Mouse (Mus musculus) urinary bladder, adult 18-20 months (tissue): ENCODE data around the gene Ugt1a10.
"Not testable (repeated sequence)": the region's sequence is repeated elsewhere in the genome, so short reads cannot be mapped to it uniquely, and the experiment has no call there.

Source experiments
- DNase-seq, 2 experiments: peaks; one replicate each; pipeline ENCODE4 v3.0.0; 2022; ENCODE audit warnings: low spot score in 2 of 2, mixed read lengths in 2 of 2

Ugt1a10 gene

GRCm38 (mm10) chr1:88138145-88138544 lies 83.0 kb downstream of the Ugt1a10 start:
- no peak for DNase-seq

- not testable (repeated sequence) for DNase-seq
Measured at GRCm38 (mm10) chr1:88140492-88140891, 85.3 kb downstream of the Ugt1a10 start.

DNA sequence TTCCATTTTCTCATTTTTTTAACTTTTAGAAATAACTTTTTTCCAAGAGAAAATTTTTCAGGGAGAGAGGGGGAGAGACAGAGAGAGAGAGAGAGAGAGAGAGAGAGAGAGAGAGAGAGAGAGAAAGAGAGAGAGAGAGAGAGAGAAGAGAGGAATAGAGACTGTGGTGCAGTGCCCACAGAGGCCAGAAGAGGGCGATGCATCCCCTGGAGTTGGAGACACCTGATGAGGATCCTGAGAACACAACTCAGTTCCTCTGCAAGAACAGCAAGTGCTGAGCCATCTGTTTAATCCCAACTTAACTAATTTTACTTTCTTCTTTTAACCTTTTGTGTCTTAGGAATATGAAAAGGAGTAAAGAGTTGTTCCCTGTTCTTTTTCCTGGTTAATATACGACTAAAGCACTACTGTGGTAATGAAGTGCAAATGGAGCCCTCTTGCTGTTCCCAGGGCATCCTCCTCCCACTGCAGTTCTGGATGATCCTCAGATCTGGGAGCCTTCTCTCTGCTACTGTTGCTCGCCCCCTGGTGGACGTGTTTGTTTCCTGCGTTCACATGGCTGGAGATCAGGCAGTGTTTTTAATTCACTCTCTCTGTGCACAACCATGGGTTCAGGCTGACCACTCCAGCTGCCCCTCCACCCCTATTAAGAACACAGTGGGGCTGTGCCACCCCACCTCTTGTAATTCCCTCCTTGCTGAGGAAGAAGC lies 88.9 kb downstream of the Ugt1a10 start:
- peak in 1 of 2 experiments; percentile 38 for DNase-seq

- DNase-seq = not testable (repeated sequence)
Measured at GRCm38 (mm10) chr1:88145278-88145677, 90.1 kb downstream of the Ugt1a10 start.

DNA sequence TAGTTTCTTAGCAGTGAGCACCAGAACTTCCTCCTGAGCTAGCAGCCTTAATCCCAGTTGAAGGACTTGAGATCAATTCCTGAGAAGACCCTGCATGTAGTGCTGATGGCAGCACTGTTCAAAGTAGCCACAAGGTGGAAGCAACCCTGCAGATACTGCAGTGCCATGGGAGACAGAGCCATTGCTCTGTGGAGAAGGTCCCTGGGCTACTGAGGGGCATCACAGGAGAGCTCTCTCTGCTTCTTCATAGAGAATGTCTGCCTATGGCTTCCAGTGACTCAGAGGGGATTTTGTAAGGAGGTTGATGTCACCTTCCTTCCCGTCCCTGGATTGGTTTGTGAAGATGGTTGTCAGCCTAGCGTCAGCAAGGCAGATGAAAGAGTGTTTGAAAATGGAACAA lies 94.9 kb downstream of the Ugt1a10 start:
- not testable (repeated sequence) for DNase-seq

DNA sequence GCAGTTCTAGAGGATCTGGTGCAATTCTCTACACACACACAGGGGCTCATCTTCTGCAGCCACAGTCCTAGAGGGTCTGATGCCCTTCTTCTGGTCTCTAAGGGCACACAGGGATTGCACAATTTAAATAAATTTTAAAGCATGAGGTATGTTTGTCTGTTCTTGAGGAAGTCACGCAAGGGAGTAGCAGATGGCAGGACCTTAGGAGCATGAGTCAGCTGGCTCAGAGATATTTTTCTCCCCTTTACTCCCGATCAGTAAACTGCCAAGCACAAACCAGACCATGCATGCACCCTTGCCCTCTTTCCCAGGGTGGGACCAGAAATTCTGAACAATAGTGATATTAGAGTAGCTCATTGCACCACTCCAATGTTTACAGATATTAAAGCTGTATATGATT lies 103.2 kb downstream of the Ugt1a10 start:
- peak in 1 of 2 experiments; percentile 68 for DNase-seq

DNA sequence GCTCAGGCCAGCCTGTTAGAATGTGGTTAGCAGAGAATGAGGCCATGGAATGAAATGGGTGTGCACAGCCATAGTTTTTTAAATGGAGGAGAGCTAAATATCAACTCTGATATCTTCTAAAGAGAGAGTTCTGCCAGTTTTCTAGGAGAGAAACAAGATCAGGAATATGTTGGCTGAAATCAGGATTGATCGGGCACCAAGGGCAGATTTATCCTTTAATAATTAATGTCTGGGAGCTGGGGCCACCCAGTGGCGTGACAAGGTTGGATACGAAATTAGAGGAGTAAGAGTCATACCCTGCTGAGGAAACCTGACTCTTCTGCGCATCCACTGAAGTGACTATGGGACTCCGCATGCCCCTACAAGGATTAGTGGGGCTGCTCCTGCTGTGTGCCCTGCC lies 110.5 kb downstream of the Ugt1a10 start, which contains the start of gene Ugt1a5:
Gene Ugt1a5 (plus strand): TSS at position 302 of the 400 bp plus-strand sequence.
- DNase-seq = no peak

- DNase-seq = not testable (repeated sequence)
Measured at GRCm38 (mm10) chr1:88172190-88172589, 117.0 kb downstream of the Ugt1a10 start.

DNA sequence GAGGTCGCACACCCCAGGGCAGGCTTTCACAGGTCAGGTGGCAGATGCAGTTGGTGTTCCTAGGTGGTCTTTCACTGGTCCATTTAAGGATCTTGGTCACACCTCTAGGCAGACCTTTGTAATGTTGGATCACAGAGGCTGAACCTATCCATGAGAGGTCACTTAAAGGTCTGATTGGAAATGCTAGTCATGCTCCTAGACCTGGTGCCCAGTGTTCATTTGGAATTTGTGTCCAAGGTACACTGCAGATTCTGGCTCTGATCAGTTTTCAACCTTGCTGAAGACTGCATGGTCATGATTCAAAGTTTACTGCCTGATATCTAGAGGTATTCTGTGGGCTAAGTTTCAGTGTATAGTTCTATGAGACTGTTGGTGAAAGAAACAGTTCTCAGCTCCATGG lies 124.5 kb downstream of the Ugt1a10 start:
- DNase-seq = no peak

- DNase-seq = no peak
Measured at GRCm38 (mm10) chr1:88186325-88186935, 131.2 kb downstream of the Ugt1a10 start.

- DNase-seq = no peak
Measured at GRCm38 (mm10) chr1:88192136-88192535, 136.9 kb downstream of the Ugt1a10 start.

DNA sequence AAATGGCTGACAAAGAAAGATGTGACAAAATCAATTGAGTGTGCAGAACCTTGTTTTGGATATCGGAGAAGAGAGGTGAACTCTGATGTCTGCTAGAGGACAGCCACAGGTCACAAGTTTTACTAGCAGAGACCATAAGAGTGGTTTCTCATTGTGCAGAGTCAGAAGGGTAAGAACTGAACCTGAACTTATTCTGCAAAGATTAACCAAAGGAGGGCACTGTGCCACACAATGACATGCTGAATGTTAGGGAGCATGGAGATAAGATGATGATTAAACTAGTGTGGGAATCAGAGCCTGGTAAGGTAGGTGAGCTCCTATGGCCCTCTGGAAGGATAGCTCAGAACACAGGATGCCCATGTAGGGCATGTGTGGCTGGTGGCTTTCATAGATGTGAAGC lies 140.5 kb downstream of the Ugt1a10 start:
- DNase-seq = no peak

GRCm38 (mm10) chr1:88197443-88197842 lies 142.3 kb downstream of the Ugt1a10 start:
- no peak for DNase-seq

- DNase-seq = no peak
Measured at GRCm38 (mm10) chr1:88199996-88200395, 144.8 kb downstream of the Ugt1a10 start.

DNA sequence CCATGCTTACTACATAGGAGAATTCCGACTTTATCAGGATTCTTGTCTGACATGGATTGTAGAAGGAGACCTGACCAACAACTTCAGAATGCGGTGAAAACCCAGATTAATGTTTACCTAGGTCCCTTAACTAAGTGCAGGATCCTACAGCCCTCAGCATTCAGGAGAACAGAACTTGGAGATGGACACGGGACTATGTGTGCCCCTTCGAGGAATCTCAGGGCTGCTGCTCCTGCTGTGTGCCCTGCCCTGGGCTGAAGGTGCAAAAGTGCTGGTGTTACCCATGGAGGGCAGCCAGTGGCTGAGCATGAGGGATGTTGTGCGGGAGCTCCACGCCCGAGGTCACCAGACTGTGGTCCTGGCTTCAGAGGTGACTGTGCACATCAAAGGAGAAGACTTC lies 145.3 kb downstream of the Ugt1a10 start, which contains the start of gene Ugt1a2:
Gene Ugt1a2 (plus strand): TSS at position 146 of the 400 bp plus-strand sequence.
- no peak for DNase-seq

DNA sequence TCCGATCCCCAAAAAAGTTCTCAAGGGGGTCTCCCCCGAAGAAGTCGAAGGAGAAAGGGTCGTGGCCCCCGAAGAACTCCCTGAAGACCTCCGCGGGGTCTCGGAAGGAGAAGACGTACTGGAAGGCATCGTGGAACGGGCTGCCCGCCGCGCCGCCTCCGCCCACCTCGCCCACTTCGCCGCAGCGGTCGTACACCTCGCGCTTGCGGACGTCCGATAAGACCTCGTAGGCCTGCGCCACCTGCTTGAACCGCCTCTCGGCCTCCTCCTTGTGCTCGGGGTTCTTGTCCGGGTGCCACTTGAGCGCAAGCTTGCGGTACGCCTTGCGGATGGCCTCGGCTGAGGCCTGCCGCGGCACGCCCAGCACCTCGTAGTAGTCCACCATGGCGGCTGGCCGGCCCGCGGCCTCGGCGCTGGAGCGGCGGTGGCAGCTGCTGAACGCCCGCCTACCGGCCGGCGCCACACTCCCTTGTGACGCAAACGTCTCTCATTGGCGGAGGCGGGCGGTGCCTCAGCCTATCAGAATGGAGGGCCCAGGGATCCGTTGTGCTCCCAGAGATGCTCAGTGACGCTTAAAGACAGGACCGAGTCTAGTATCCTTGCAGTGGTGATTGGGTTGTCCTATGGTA lies 150.2 kb downstream of the Ugt1a10 start, which contains the start of gene Dnajb3:
Gene Dnajb3 (minus strand): TSS at position 489 of the 629 bp plus-strand sequence.
- DNase-seq = no peak

GRCm38 (mm10) chr1:88206843-88207479 lies 151.8 kb downstream of the Ugt1a10 start:
- DNase-seq = no peak

GRCm38 (mm10) chr1:88211812-88212211 lies 156.6 kb downstream of the Ugt1a10 start, which contains the start of gene Ugt1a1:
TSS of gene Ugt1a1 (plus strand) at chr1:88211959.
- peak; percentile 66 to 84 for DNase-seq

GRCm38 (mm10) chr1:88212341-88213045 lies 157.3 kb downstream of the Ugt1a10 start:
- no peak for DNase-seq

DNA sequence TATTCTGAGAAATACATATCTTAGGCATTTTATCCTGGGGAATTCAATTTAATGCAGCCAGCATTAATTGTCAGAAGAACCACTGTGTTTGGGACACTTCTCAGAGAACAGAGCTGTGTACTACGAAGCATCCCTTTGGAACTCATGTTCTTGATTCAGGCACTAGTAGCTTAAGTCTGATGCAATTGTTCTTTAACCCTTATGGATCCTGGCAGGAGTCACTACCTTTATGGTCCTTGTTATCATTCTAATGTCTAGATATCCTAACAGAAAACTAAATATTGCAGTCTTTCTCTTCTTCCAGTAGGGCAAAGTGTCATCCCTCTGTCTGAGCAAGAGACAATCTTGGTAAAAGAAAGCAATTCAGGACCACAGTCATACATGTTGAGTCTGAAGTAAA lies 157.9 kb downstream of the Ugt1a10 start:
- no peak for DNase-seq

GRCm38 (mm10) chr1:88213766-88214461 lies 158.7 kb downstream of the Ugt1a10 start:
- no peak for DNase-seq
